Mouse (Mus musculus): ENCODE data around the gene Adipor1. TPM values are rescaled to one million over a fixed set of nuclear protein-coding genes. Genes with fewer than 3 reads are reported as not detected.
A peak's percentile ranks its signal among the peaks of the same experiment; 100 is the strongest.

Gene Adipor1
- total and polyA plus RNA-seq, 3 experiments = 82.0 to 168 (median 97.2) TPM

- TF ChIP-seq POLR2AphosphoS5 (IDR thresholded peaks at IDR 0.05; ENCODE audit: insufficient replicate concordance, low read depth, low read length) = no peak
- TF ChIP-seq GATA2 (IDR thresholded peaks at IDR 0.05; ENCODE audit: borderline replicate concordance, low read depth, low read length) = no peak
- TF ChIP-seq TAL1 (conservative IDR thresholded peaks at IDR 0.05; ENCODE audit: low read depth, low read length) = no peak
- TF ChIP-seq GATA1 (IDR thresholded peaks at IDR 0.05; ENCODE audit: borderline replicate concordance, low read length) = no peak
- no peak for TF ChIP-seq CTCF (IDR thresholded peaks at IDR 0.05; ENCODE audit: low read depth, low read length)
- no peak overlapping the region for H3K4me3 ChIP-seq (ENCODE audit: low read depth, low read length)
- H3K27me3 ChIP-seq (ENCODE audit: insufficient read depth, low read length) = peaks cover 54% of the 10 kb centered on the region
Measured at GRCm38 (mm10) chr1:134384581-134384980, 30.6 kb upstream of the Adipor1 start.

GRCm38 (mm10) chr1:134385176-134385575, 30.0 kb upstream of the Adipor1 start:
- Histone ChIP-seq H3K4me1 (ENCODE audit: insufficient read depth, low read depth, low read length) (peaks cover 11% of the 10 kb centered on the region), H3K9me3 (replicated peaks) (peaks cover 4% of the 10 kb centered on the region), H3K36me3 (replicated peaks) (no peaks in the 10 kb centered on the region), H3K4me3 (ENCODE audit: low read depth, low read length) (no peak overlapping the region), H3K27me3 (ENCODE audit: insufficient read depth, low read length) (peaks cover 58% of the 10 kb centered on the region)
- no peak for TF ChIP-seq GATA2 (IDR thresholded peaks at IDR 0.05; ENCODE audit: borderline replicate concordance, low read depth, low read length)
- TF ChIP-seq POLR2AphosphoS5 (IDR thresholded peaks at IDR 0.05; ENCODE audit: insufficient replicate concordance, low read depth, low read length) = no peak
- no peak for TF ChIP-seq TAL1 (conservative IDR thresholded peaks at IDR 0.05; ENCODE audit: low read depth, low read length)
- no peak for TF ChIP-seq GATA1 (IDR thresholded peaks at IDR 0.05; ENCODE audit: borderline replicate concordance, low read length)
- no peak for TF ChIP-seq CTCF (IDR thresholded peaks at IDR 0.05; ENCODE audit: low read depth, low read length)
- no peak for DNase-seq (ENCODE audit: low spot score)
- no peak for ATAC-seq (ENCODE audit: extremely low read depth, insufficient number of reproducible peaks, low FRiP score, poor library complexity, severe bottlenecking)

More at GRCm38 (mm10) chr1:134384581-134384980, 30.6 kb upstream of the Adipor1 start:
- Histone ChIP-seq H3K9me3 (replicated peaks) (peaks cover 4% of the 10 kb centered on the region), H3K4me1 (ENCODE audit: insufficient read depth, low read depth, low read length) (peaks cover 11% of the 10 kb centered on the region), H3K36me3 (replicated peaks) (no peaks in the 10 kb centered on the region)
- DNase-seq (ENCODE audit: low spot score) = no peak
- ATAC-seq (ENCODE audit: extremely low read depth, insufficient number of reproducible peaks, low FRiP score, poor library complexity, severe bottlenecking) = no peak

GRCm38 (mm10) chr1:134385666-134386065, 29.5 kb upstream of the Adipor1 start, which contains the start of gene 4933406M09Rik:
TSS of gene 4933406M09Rik (plus strand) at chr1:134385940.
- H3K36me3 ChIP-seq (replicated peaks) = no peaks in the 10 kb centered on the region
- H3K4me3 ChIP-seq (ENCODE audit: low read depth, low read length) = no peak within 1 kb of the TSS
- ATAC-seq (ENCODE audit: extremely low read depth, insufficient number of reproducible peaks, low FRiP score, poor library complexity, severe bottlenecking) (no peak), DNase-seq (ENCODE audit: low spot score) (no peak)
- no peak for TF ChIP-seq GATA1 (IDR thresholded peaks at IDR 0.05; ENCODE audit: borderline replicate concordance, low read length)
- TF ChIP-seq GATA2 (IDR thresholded peaks at IDR 0.05; ENCODE audit: borderline replicate concordance, low read depth, low read length) = no peak
- TF ChIP-seq POLR2AphosphoS5 (IDR thresholded peaks at IDR 0.05; ENCODE audit: insufficient replicate concordance, low read depth, low read length) = no peak
- TF ChIP-seq CTCF (IDR thresholded peaks at IDR 0.05; ENCODE audit: low read depth, low read length) = no peak
- TF ChIP-seq TAL1 (conservative IDR thresholded peaks at IDR 0.05; ENCODE audit: low read depth, low read length) = no peak
- H3K9me3 ChIP-seq (replicated peaks) = peaks cover 4% of the 10 kb centered on the region
- peaks cover 11% of the 10 kb centered on the region for H3K4me1 ChIP-seq (ENCODE audit: insufficient read depth, low read depth, low read length)
- peaks cover 59% of the 10 kb centered on the region for H3K27me3 ChIP-seq (ENCODE audit: insufficient read depth, low read length)

GRCm38 (mm10) chr1:134393827-134394226, 21.4 kb upstream of the Adipor1 start:
- peaks cover 5% of the 10 kb centered on the region for H3K4me1 ChIP-seq (ENCODE audit: insufficient read depth, low read depth, low read length)
- no peaks in the 10 kb centered on the region for H3K36me3 ChIP-seq (replicated peaks)
- TF ChIP-seq GATA2 (IDR thresholded peaks at IDR 0.05; ENCODE audit: borderline replicate concordance, low read depth, low read length) (no peak), TAL1 (conservative IDR thresholded peaks at IDR 0.05; ENCODE audit: low read depth, low read length) (no peak), CTCF (IDR thresholded peaks at IDR 0.05; ENCODE audit: low read depth, low read length) (no peak), POLR2AphosphoS5 (IDR thresholded peaks at IDR 0.05; ENCODE audit: insufficient replicate concordance, low read depth, low read length) (no peak), GATA1 (IDR thresholded peaks at IDR 0.05; ENCODE audit: borderline replicate concordance, low read length) (no peak)
- no peak overlapping the region for H3K4me3 ChIP-seq (ENCODE audit: low read depth, low read length)
- DNase-seq (ENCODE audit: low spot score) = no peak
- no peaks in the 10 kb centered on the region for H3K9me3 ChIP-seq (replicated peaks)
- H3K27me3 ChIP-seq (ENCODE audit: insufficient read depth, low read length) = peaks cover 39% of the 10 kb centered on the region
- no peak for ATAC-seq (ENCODE audit: extremely low read depth, insufficient number of reproducible peaks, low FRiP score, poor library complexity, severe bottlenecking)

- no peak for TF ChIP-seq POLR2AphosphoS5 (IDR thresholded peaks at IDR 0.05; ENCODE audit: insufficient replicate concordance, low read depth, low read length)
- Histone ChIP-seq H3K4me1 (ENCODE audit: insufficient read depth, low read depth, low read length) (peaks cover 9% of the 10 kb centered on the region), H3K27me3 (ENCODE audit: insufficient read depth, low read length) (peaks cover 13% of the 10 kb centered on the region), H3K4me3 (ENCODE audit: low read depth, low read length) (no peak overlapping the region), H3K9me3 (replicated peaks) (peaks cover 2% of the 10 kb centered on the region; the same call in 1 of the 2 replicates), H3K36me3 (replicated peaks) (no peaks in the 10 kb centered on the region)
- ATAC-seq (ENCODE audit: extremely low read depth, insufficient number of reproducible peaks, low FRiP score, poor library complexity, severe bottlenecking) = no peak
- no peak for DNase-seq (ENCODE audit: low spot score)
Measured at GRCm38 (mm10) chr1:134398210-134398609, 17.0 kb upstream of the Adipor1 start.

- ATAC-seq (ENCODE audit: extremely low read depth, insufficient number of reproducible peaks, low FRiP score, poor library complexity, severe bottlenecking) (peak; percentile 76), DNase-seq (ENCODE audit: low spot score) (peak; percentile 26)
- Histone ChIP-seq H3K9me3 (replicated peaks) (peaks cover 2% of the 10 kb centered on the region; the same call in 1 of the 2 replicates), H3K36me3 (replicated peaks) (no peaks in the 10 kb centered on the region), H3K4me3 (ENCODE audit: low read depth, low read length) (peak overlapping the region; percentile 45; the same call in 1 of the 2 replicates), H3K4me1 (ENCODE audit: insufficient read depth, low read depth, low read length) (peaks cover 5% of the 10 kb centered on the region), H3K27me3 (ENCODE audit: insufficient read depth, low read length) (peaks cover 6% of the 10 kb centered on the region)
- TF ChIP-seq POLR2AphosphoS5 (IDR thresholded peaks at IDR 0.05; ENCODE audit: insufficient replicate concordance, low read depth, low read length) (no peak), CTCF (IDR thresholded peaks at IDR 0.05; ENCODE audit: low read depth, low read length) (0 out of 2 replicates have a peak, but pooled peaks have one; percentile 25), TAL1 (conservative IDR thresholded peaks at IDR 0.05; ENCODE audit: low read depth, low read length) (no peak), GATA2 (IDR thresholded peaks at IDR 0.05; ENCODE audit: borderline replicate concordance, low read depth, low read length) (no peak), GATA1 (IDR thresholded peaks at IDR 0.05; ENCODE audit: borderline replicate concordance, low read length) (no peak)
Measured at GRCm38 (mm10) chr1:134399735-134400134, 15.4 kb upstream of the Adipor1 start.
